Mouse (Mus musculus): Measurements from ENCODE around the gene Ildr2. TPM values are rescaled to one million over a fixed set of nuclear protein-coding genes. Genes with fewer than 3 reads are reported as not detected.

Ildr2 gene
- 0.60 and 1.0 TPM in 2 replicates for polyA plus RNA-seq (2014; fragmentation: Nextera tagmentation; extraction: Ambion mirVana)

- H3K9ac ChIP-seq (ENCODE audit: low read length): peak within 1 kb of the TSS; percentile 32
Observed at GRCm38 (mm10) chr1:166253898-166254894, at the start of gene Ildr2. Gene Ildr2 (plus strand): TSS chr1:166254139.

GRCm38 (mm10) chr1:166204171-166204570 is 49.8 kb upstream of the Ildr2 start:
- Histone ChIP-seq H3K36me3 (ENCODE audit: control insufficient read depth, insufficient read depth, low read length) (no peaks in the 10 kb centered on the region), H3K4me3 (ENCODE audit: low read depth, low read length) (no peak overlapping the region), H3K9me3 (ENCODE audit: control insufficient read depth, low read length) (no peaks in the 10 kb centered on the region), H3K9ac (ENCODE audit: low read length) (no peak overlapping the region), H3K27me3 (replicated peaks; ENCODE audit: control insufficient read depth, insufficient read depth, low read length) (no peaks in the 10 kb centered on the region), H3K4me2 (ENCODE audit: low read length) (no peak overlapping the region), H3K4me1 (replicated peaks; ENCODE audit: control insufficient read depth, insufficient read depth, low read length) (no peaks in the 10 kb centered on the region), H3K27ac (ENCODE audit: low read depth) (no peak overlapping the region)
- WGBS: 47% methylated on average over 5 of the region's 5 CpGs
- ATAC-seq (replicated peaks; ENCODE audit: low FRiP score, low TSS enrichment, low read depth) (no peak), DNase-seq (ENCODE audit: low spot score) (no peak)

More at GRCm38 (mm10) chr1:166253898-166254894, at the start of gene Ildr2:
- no peak within 1 kb of the TSS for H3K27ac ChIP-seq (ENCODE audit: low read depth)
- H3K4me3 ChIP-seq (ENCODE audit: low read depth, low read length): peak within 1 kb of the TSS; percentile 44
- no peaks in the 10 kb centered on the region for H3K9me3 ChIP-seq (ENCODE audit: control insufficient read depth, low read length)
- peak; percentile 73 for DNase-seq (ENCODE audit: low spot score)
- H3K36me3 ChIP-seq (ENCODE audit: control insufficient read depth, insufficient read depth, low read length): no peaks in the 10 kb centered on the region
- WGBS: 1% methylated on average over 72 of the region's 72 CpGs
- H3K4me1 ChIP-seq (replicated peaks; ENCODE audit: control insufficient read depth, insufficient read depth, low read length): peaks cover 5% of the 10 kb centered on the region; the same call in 1 of the 2 replicates
- H3K27me3 ChIP-seq (replicated peaks; ENCODE audit: control insufficient read depth, insufficient read depth, low read length): peaks cover 42% of the 10 kb centered on the region
- ATAC-seq (replicated peaks; ENCODE audit: low FRiP score, low TSS enrichment, low read depth): peak; percentile 72
- peak within 1 kb of the TSS; percentile 92 for H3K4me2 ChIP-seq (ENCODE audit: low read length)

DNA sequence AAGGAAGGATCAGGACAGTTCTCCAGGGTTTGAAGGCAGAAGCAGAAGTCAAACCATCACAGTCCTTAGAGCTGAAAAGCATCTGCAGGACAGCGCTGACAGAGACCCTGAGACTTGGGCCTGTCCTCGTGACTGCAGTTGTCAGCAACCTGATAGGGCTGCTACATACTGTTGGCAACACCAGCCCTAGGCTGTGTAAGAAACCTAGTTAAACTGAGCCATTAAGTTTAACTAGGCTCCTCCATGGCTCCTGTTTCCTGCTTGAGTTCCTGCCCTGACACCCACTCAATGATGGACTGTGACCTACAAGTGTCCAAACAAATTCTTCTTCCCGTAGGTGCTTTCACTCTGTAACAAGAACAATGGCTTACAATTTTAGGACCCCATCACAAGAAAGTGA is 48.8 kb upstream of the Ildr2 start:
- no peak overlapping the region for H3K4me3 ChIP-seq (ENCODE audit: low read depth, low read length)
- no peak overlapping the region for H3K27ac ChIP-seq (ENCODE audit: low read depth)
- no peak for ATAC-seq (replicated peaks; ENCODE audit: low FRiP score, low TSS enrichment, low read depth)
- no peaks in the 10 kb centered on the region for H3K36me3 ChIP-seq (ENCODE audit: control insufficient read depth, insufficient read depth, low read length)
- no peaks in the 10 kb centered on the region for H3K4me1 ChIP-seq (replicated peaks; ENCODE audit: control insufficient read depth, insufficient read depth, low read length)
- H3K9ac ChIP-seq (ENCODE audit: low read length): no peak overlapping the region
- WGBS: 77% methylated on average over 3 of the region's 3 CpGs
- H3K9me3 ChIP-seq (ENCODE audit: control insufficient read depth, low read length): no peaks in the 10 kb centered on the region
- H3K27me3 ChIP-seq (replicated peaks; ENCODE audit: control insufficient read depth, insufficient read depth, low read length): no peaks in the 10 kb centered on the region
- no peak for DNase-seq (ENCODE audit: low spot score)
- H3K4me2 ChIP-seq (ENCODE audit: low read length): no peak overlapping the region

DNA sequence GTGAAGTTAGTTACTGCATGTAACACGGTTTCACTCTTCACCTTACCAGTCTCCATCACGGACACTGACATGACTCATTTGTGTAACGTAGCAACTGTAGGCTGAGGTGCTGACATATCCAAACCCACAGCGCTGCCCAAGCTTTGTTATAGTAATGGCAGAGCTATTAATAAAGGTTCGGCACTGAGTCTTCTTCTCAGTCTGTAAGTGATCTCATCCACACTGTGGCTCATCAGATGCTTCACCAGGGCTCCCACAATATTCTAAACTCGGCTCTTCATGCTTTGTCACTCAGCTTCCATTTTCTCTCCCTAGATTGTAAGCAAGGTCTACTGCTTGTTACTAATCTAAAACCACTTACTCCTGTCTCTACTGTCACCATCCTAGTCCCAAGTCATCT is 44.6 kb upstream of the Ildr2 start:
- DNase-seq (ENCODE audit: low spot score) (no peak), ATAC-seq (replicated peaks; ENCODE audit: low FRiP score, low TSS enrichment, low read depth) (no peak)
- H3K4me3 ChIP-seq (ENCODE audit: low read depth, low read length): no peak overlapping the region
- H3K27me3 ChIP-seq (replicated peaks; ENCODE audit: control insufficient read depth, insufficient read depth, low read length): no peaks in the 10 kb centered on the region
- no peak overlapping the region for H3K4me2 ChIP-seq (ENCODE audit: low read length)
- no peaks in the 10 kb centered on the region for H3K9me3 ChIP-seq (ENCODE audit: control insufficient read depth, low read length)
- H3K9ac ChIP-seq (ENCODE audit: low read length): no peak overlapping the region
- no peak overlapping the region for H3K27ac ChIP-seq (ENCODE audit: low read depth)
- 88% methylated on average over 6 of the region's 6 CpGs for WGBS
- no peaks in the 10 kb centered on the region for H3K36me3 ChIP-seq (ENCODE audit: control insufficient read depth, insufficient read depth, low read length)
- no peaks in the 10 kb centered on the region for H3K4me1 ChIP-seq (replicated peaks; ENCODE audit: control insufficient read depth, insufficient read depth, low read length)

- 82% methylated on average over 4 of the region's 4 CpGs for WGBS
- H3K4me2 ChIP-seq (ENCODE audit: low read length): no peak overlapping the region
- H3K36me3 ChIP-seq (ENCODE audit: control insufficient read depth, insufficient read depth, low read length): no peaks in the 10 kb centered on the region
- no peak overlapping the region for H3K9ac ChIP-seq (ENCODE audit: low read length)
- no peaks in the 10 kb centered on the region for H3K27me3 ChIP-seq (replicated peaks; ENCODE audit: control insufficient read depth, insufficient read depth, low read length)
- H3K27ac ChIP-seq (ENCODE audit: low read depth): no peak overlapping the region
- ATAC-seq (replicated peaks; ENCODE audit: low FRiP score, low TSS enrichment, low read depth) (no peak), DNase-seq (ENCODE audit: low spot score) (no peak)
- H3K9me3 ChIP-seq (ENCODE audit: control insufficient read depth, low read length): no peaks in the 10 kb centered on the region
- no peaks in the 10 kb centered on the region for H3K4me1 ChIP-seq (replicated peaks; ENCODE audit: control insufficient read depth, insufficient read depth, low read length)
- H3K4me3 ChIP-seq (ENCODE audit: low read depth, low read length): no peak overlapping the region
Observed at GRCm38 (mm10) chr1:166214181-166214580, 39.8 kb upstream of the Ildr2 start.

DNA sequence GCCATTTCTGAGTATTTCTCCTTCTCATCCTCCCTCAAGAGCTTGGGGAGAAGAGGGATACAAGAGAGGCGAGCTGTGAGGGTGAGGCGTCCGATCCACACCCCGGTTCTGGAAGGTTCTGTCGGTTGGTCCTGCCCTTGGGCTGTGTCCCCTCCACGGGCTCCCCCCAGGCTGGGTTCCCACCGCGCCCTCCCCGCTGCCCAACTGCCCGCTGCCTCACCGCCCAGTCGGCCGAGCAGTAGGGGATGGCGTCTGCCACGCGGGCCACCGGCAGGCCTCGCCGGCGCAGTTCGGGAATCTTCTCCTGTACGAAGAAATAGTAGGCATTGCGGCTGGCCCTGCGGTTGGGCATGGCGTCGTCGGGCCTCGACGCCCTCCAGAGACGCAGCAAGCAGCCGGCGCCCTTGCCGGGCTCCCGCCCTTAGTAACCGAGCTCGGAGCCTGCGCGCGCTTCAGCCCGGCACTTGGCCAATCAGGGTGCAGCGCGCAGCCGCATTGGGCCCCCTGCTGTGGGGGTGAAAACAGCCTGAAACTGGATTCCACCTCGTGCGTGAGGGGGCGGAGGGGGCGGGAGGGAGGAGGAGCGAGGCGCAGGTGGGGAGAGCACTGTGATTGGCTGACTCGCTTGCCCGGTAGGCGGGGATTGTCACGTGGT is 15.5 kb upstream of the Ildr2 start, which contains the start of gene Mael:
Gene Mael, minus strand, starts transcription at position 433 of the 655 bp plus-strand sequence.
- 84% methylated on average over 53 of the region's 53 CpGs for WGBS
- H3K9me3 ChIP-seq (ENCODE audit: control insufficient read depth, low read length): peaks cover 3% of the 10 kb centered on the region; the same call in 1 of the 2 replicates
- no peak within 1 kb of the TSS for H3K4me3 ChIP-seq (ENCODE audit: low read depth, low read length)
- no peak within 1 kb of the TSS for H3K4me2 ChIP-seq (ENCODE audit: low read length)
- H3K27ac ChIP-seq (ENCODE audit: low read depth): no peak within 1 kb of the TSS
- ATAC-seq (replicated peaks; ENCODE audit: low FRiP score, low TSS enrichment, low read depth) (no peak), DNase-seq (ENCODE audit: low spot score) (no peak)
- H3K4me1 ChIP-seq (replicated peaks; ENCODE audit: control insufficient read depth, insufficient read depth, low read length): no peaks in the 10 kb centered on the region
- H3K9ac ChIP-seq (ENCODE audit: low read length): no peak within 1 kb of the TSS
- no peaks in the 10 kb centered on the region for H3K27me3 ChIP-seq (replicated peaks; ENCODE audit: control insufficient read depth, insufficient read depth, low read length)
- no peaks in the 10 kb centered on the region for H3K36me3 ChIP-seq (ENCODE audit: control insufficient read depth, insufficient read depth, low read length)

DNA sequence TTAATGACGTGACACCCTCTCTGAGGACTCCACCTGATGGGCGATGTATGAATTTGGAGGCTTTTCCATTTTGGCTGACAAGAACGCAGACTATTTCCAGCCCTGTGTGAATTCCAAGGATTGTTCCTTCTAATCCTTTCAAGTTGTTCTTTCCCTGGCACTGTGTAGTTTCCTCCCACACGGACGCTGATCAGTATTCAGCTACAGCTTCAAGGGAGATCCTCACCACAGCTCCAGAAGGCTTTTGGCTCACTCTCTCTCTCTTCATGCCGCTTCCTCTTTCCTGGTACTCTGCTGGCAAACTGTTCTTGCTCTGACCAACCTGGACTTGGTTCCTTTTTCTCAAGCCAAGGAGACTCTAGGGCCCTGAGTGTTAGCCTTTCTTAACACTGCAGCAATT is 9.7 kb upstream of the Ildr2 start:
- no peak overlapping the region for H3K4me3 ChIP-seq (ENCODE audit: low read depth, low read length)
- H3K4me2 ChIP-seq (ENCODE audit: low read length): no peak overlapping the region
- no peaks in the 10 kb centered on the region for H3K4me1 ChIP-seq (replicated peaks; ENCODE audit: control insufficient read depth, insufficient read depth, low read length)
- no peaks in the 10 kb centered on the region for H3K9me3 ChIP-seq (ENCODE audit: control insufficient read depth, low read length)
- no peak overlapping the region for H3K9ac ChIP-seq (ENCODE audit: low read length)
- ATAC-seq (replicated peaks; ENCODE audit: low FRiP score, low TSS enrichment, low read depth): no peak
- no peak for DNase-seq (ENCODE audit: low spot score)
- WGBS: 71% methylated on average over 6 of the region's 6 CpGs
- H3K36me3 ChIP-seq (ENCODE audit: control insufficient read depth, insufficient read depth, low read length): no peaks in the 10 kb centered on the region
- H3K27ac ChIP-seq (ENCODE audit: low read depth): no peak overlapping the region
- H3K27me3 ChIP-seq (replicated peaks; ENCODE audit: control insufficient read depth, insufficient read depth, low read length): no peaks in the 10 kb centered on the region

GRCm38 (mm10) chr1:166255091-166255490 is 1.2 kb downstream of the Ildr2 start:
- Histone ChIP-seq H3K27me3 (replicated peaks; ENCODE audit: control insufficient read depth, insufficient read depth, low read length) (peaks cover 42% of the 10 kb centered on the region), H3K9ac (ENCODE audit: low read length) (no peak overlapping the region), H3K4me1 (replicated peaks; ENCODE audit: control insufficient read depth, insufficient read depth, low read length) (peaks cover 5% of the 10 kb centered on the region; the same call in 1 of the 2 replicates), H3K4me3 (ENCODE audit: low read depth, low read length) (no peak overlapping the region), H3K36me3 (ENCODE audit: control insufficient read depth, insufficient read depth, low read length) (no peaks in the 10 kb centered on the region), H3K27ac (ENCODE audit: low read depth) (no peak overlapping the region), H3K9me3 (ENCODE audit: control insufficient read depth, low read length) (no peaks in the 10 kb centered on the region), H3K4me2 (ENCODE audit: low read length) (no peak overlapping the region)
- WGBS: 40% methylated on average over 8 of the region's 8 CpGs
- no peak for ATAC-seq (replicated peaks; ENCODE audit: low FRiP score, low TSS enrichment, low read depth)
- DNase-seq (ENCODE audit: low spot score): no peak
